Mouse (Mus musculus) gastrocnemius, postnatal 14 days (tissue): ENCODE data around the gene Ccl9. TPM values are rescaled to one million over a fixed set of nuclear protein-coding genes. Genes with fewer than 3 reads are reported as not detected.

Source experiments
- DNase-seq: peaks from one replicate; pipeline ENCODE4 v3.0.0; 2021; ENCODE audit warnings: mixed read lengths
- intact Hi-C: fragments of 180-260 bp; cut with DNase I; formaldehyde crosslinking; loops from one replicate; pipeline ENCODE4 v1.15.1; 2025; ENCODE audit warnings: low total_unique reads
- long read RNA-seq, 2 experiments: library from polyadenylated mRNA; stranded (forward); transcript quantifications; one replicate each; pipeline ENCODE4 v2.0.0; 2021
- total RNA-seq, 2 experiments: library from RNA; stranded (reverse); gene quantifications; 2 replicates each; pipeline ENCODE4 v1.2.3; 2021

Ccl9 gene
- 1 to 10 TPM; 4.1 to 5.9 TPM for total RNA-seq
- long read RNA-seq, experiment 1: 0 reads
- long read RNA-seq, experiment 2, partial matches to known transcripts: 0 of 1 reads
- long read RNA-seq, experiment 2, other reads (novel, unspliced or antisense): 0 of 1 reads

DNA sequence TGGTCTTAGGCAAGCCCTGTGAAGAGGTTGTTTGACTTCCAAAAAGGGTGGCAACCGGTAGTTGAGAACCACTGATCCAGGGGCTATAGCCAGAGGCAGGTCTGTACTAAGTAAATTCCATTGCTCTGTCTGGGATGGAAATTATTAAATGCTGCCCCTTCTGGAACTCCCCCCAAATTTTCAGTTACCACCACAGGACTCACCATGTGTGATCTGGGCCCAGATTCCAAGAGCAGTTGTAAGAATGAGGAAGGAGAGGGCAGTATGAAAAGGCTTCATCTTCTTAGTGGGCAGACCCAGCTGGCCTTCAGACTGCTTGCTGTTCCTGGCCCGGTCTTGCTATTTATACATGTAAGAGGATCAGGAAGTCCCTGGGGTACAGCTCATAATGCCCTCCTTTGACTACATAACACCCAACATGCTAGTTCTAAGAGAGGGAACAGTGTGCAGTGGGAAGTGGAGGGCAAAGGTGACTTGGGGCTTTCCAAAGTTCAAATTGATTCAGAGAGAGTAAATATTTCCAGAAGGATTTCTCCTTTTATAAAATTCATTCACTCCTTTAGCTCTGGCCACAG, at the start of gene Ccl9:
Gene Ccl9, minus strand, starts transcription at position 451 of the 575 bp plus-strand sequence.
- DNase-seq: no peak
- intact Hi-C loops: no loop called here

DNA sequence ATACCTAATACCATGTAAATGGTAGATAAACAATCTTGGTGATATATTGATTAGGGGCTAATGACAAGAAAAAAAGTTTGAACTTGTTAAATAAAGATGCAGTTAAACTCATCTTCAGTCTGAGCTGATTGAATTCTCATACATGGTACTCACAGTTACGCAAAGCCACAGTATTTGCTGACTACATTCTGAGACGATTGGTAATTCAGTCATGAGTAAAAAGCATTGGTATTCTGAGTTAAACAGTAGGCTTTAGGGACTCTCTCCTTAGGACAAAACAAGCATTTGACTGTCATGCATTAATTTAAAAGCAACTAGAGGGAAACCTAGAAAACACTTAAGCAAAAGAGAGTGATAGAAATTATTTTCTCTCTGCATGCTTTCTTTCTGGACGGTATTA, 45.1 kb upstream of the Ccl9 start:
- no peak for DNase-seq
- intact Hi-C loops: no loop called here

DNA sequence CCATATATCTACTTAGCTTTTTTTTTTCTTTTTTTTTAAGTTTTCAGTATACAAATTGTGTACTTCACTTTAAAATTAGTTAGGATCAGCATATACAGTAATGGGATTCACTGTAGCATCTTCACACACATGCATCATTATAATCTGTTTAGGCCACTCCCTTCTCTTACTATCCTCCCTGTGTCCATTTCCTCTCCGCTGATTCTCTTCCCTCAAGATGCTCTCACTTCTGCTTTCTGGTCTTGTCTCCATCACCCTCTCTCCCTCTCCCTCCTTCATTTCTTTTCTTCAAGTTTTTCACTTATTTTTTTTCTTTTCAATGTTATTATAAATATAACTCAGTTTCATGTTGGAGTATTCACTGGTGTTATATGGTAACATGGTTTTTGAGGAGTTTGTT, 40.6 kb upstream of the Ccl9 start:
- no peak for DNase-seq
- intact Hi-C loops: no loop called here

DNA sequence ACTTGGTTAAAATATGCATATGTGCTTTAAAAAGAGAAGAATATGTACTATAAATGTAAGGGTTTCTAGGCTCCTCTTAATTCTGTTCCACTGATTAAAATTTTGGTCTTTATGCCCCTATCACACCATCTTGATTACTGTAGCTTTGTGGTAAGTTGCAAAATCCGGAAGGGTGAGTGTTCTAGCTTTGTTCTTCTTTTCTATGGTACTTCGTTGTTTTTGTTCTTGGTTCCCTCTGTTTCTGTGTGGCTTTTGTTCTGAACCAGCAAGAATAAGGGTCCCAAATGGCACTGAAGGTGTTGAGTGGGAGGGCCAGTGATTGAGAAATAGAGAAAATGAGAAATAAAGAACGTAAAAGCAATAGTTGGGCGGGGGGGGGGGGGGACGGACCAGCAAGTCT, 39.8 kb upstream of the Ccl9 start:
- intact Hi-C loops: no loop called here
- DNase-seq: no peak

DNA sequence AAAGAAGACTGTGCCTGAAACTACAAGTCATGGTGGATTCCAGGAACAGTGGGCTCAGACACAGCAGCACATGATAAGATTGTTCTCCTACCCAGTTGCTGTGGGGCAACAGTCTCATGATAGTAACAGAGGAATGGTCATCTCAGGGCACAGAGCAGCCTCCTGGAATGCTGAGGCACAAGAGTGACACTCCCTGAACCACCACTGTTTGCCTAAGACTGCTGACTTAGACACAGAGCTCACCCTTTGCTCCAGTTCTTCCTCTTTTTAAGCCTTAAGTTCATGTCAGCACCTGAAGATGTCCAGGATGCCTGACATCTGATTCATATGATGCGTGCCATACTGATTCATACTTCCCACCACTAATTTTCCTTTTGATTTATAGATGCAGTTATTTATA, 38.1 kb upstream of the Ccl9 start:
- intact Hi-C loops: no loop called here

DNA sequence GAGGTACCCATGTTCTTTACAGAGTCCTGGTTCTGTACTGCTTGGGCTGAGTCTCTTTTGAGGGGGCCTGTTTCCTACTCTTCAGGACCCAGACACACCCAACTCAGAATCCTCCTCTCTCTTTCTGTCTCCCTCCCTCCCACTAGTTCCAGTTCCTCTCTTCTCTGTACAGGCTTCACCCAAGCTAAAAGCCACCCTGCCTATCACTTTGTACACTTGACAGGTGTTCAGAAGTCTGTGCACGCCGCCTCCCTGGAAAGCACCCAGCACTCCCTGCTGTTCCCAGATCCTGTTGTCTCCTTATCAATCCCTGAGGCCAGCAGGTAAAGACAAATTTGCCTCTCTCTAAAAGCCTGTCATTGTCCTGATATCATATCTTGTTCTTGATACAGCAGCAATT, 32.5 kb upstream of the Ccl9 start:
- no peak for DNase-seq
- intact Hi-C loops: no loop called here

More for the DNA sequence above, 38.1 kb upstream of the Ccl9 start:
- DNase-seq: no peak

DNA sequence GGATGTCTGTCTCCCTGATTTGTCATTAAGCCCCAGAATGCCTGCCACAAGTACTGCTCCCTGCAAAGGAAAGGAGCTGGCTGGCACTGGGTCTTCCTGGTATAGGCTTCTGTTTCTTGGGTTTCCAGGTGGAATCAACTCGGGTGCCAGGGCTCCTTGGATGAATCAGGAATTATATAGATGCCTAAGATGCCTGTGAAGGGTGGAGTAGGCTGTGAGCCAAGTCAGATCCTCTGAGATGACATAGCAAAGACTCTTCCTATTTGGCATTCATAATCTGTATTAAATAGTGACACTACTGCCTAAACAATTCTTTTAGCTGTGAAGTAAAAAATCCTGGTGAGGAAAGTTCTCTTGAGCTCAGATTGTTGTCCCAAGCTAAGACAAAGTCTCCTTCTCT, 28.0 kb upstream of the Ccl9 start:
- DNase-seq: no peak
- intact Hi-C loops: no loop called here

DNA sequence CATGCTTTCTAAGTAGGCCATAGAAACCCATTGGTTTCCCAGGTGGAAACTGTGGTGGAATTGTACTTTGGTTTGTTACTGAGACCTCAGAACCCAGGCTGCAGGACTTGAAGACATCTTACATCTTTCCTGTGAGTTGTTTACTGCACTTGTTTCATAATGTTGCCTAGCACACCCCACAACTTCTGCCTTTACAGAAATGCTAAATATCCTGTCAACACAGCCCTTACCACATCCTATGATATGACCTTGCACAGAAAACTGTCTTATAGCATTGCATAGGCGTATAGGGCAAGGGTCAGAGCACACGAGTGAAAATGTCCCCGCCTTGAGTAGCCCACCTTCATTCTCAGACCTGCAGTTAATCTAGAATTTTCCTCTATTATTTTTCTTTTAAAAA, 27.1 kb upstream of the Ccl9 start:
- intact Hi-C loops: no loop called here

DNA sequence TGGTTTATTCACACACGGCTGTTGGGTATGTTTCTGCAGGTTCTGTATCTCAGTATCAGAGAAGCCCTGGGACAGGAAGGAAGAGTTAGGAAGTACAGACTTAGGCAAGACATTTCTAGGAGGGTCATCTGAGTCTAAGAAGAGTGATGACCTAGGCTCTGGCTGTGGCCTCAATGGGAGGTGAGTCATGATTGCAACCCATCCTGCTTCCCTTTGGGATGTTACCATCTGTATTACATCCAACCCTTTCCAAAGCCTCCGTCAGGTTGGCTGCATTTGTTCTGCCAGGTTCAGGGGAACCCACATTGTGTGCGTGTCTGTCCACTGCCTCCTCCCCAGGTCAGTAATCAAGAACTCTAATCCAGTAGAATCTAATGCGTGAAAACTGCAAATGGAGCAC, 26.3 kb upstream of the Ccl9 start:
- DNase-seq: no peak
- intact Hi-C loops: no loop called here

More for the DNA sequence above, 27.1 kb upstream of the Ccl9 start:
- no peak for DNase-seq

DNA sequence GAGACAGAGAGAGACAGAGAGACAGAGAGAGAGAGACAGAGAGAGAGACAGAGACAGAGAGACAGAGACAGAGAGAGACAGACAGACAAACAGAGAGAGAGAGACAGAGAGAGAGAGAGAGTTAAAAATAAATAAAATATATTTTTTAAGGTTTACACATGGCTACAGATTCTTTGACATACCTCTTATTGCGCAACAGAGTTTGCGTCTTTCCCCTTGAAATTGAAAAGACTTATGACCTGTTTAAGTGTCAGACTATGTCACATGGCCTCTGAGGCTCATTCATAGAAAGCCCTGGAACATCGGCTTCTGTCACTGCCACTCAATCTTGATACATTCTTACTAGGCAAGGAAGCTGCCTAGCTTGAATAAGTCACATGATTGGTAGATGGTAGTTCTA, 25.0 kb upstream of the Ccl9 start:
- intact Hi-C loops: no loop called here
- DNase-seq: no peak

DNA sequence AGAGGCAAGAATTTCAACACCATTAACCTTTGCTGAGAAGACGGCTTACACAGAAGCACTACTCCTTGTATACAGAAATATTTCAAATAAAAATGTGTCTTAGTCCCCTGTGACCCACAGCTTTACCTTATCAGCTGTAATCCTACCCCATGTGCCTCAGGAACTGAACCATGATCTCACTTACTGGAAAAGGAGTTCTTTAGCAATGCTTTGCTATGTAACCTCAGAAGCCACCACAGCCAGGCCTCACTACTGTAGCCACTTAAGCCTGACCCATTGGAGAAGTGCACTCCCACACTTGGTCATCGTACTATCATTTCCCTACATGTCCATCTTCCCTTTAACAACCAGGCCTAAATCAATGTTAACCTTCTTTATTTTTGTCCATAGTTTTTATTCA, 22.1 kb upstream of the Ccl9 start:
- intact Hi-C loops: no loop called here
- no peak for DNase-seq

DNA sequence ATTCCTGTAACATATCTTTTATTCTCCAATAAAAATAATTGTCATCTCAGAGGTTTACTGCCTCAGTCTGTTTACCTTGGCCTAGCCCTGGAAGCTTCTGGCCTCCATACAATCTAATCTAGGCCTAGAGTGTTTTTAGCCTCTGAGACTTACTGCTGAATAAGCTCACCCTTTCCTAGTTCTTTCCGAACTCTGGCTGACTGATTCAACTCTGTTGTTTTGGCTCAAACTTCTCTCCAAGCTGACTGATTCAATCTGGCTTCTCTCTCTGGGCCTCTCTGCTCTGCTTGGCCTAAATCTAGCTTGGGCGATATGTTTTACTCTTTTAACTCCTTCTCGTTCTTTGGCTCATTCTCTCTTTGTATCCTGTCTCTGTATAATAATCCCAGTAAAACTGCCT, 20.6 kb upstream of the Ccl9 start:
- intact Hi-C loops: no loop called here

DNA sequence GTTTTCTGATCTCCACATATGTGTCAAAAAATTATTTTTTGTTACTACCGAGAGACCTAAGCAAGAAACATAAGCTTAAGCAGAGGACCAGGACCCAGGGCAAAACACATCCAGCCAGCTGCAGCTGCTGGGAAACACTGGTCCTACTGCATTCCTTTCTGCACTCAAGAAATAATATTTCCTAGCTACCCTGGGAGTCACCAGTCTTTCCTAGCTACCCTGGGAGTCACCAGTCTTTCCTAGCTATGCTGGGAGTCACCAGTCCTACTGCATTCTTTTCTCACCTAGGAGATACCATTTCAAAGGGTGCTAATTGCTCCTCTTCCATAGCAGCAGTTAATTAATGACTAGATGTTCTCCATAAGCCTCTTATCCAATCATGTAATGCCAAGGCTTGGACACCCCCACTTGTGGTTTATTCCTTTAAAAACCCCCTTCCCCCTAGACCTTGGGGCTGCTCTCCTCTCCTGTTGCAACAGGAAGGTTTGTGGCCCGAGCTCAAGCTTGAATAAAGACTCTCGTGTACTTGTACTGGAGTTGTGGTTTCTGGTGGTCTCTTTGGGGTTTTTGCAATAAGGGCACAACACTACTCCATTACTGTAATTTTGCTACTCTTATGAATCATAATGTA, 19.9 kb upstream of the Ccl9 start:
- no peak for DNase-seq
- intact Hi-C loops: no loop called here

More for the DNA sequence above, 20.6 kb upstream of the Ccl9 start:
- DNase-seq: no peak

DNA sequence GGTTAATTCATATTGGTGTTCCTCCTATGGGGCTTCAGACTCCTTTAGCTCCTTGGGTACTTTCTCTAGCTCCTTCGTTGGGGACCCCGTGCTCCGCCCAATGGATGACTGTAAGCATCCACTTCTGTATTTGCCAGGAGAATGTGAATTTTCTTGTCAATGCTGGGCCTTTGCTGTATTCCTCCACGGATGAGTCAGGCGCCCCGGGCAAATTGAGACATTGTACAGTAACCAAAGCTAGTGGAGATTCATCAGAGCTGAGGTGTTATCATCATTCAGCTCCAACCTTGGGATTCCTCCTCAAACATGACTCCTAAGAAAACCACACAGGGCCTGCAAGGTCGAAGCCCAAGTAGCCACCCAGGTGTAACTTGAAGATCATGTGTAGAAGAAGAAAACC, 19.4 kb upstream of the Ccl9 start:
- DNase-seq: no peak
- intact Hi-C loops: no loop called here

DNA sequence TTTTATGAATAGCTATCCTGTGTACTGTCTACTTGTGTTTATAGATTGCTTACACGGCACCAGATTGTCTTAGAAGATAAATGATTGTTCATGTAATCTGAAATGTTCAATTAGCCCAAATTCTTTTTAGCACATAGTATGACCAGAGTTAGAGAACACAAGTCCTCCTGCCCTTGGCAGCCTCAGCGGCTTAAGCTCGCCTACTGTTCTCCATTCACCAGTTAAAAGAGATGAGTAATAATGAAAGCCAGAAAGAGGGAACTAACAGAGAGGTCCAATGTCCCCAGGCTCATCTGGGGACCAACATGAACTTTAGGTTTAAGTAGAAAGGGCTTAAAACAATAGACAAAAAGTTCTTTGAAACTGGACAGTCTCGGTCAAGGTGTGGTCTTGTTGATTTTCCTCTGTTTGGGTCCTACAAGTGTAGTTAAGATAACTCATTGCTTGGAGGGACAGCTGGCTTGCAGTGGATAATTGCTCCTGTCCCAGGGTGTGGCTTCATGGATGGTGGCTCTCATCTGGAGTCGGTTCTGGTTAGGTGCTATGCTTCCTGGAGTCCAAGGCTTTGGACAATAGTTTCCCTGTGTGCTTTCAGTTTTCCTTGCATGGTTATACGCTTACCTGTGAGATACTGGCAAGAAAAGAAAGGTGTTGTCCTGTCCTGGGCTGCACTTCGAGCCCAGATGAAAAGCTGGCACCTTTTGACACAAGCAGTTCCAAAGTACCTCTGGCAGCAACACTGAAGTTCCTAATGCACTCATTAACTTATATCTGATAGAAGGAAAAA, 17.4 kb upstream of the Ccl9 start:
- intact Hi-C loops: no loop called here
- no peak for DNase-seq

DNA sequence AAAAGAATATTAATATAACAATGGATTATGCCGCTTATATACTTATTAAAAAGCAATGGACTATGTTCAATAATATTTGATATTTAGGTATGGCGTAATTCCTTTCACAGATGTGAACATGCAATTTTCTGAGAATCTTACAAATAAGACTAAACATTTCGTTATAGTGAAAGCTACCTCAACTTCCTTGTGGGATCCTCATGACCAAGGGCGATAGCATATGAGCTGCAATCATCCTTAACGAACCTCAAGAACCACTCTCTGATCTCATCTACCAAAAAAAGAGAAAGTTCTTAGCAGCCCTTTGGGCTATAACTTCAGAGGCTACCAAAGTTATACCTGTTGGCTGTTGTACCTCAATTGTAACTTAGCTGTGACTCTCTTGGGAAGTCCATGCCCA, 15.0 kb upstream of the Ccl9 start:
- intact Hi-C loops: no loop called here
- no peak for DNase-seq

DNA sequence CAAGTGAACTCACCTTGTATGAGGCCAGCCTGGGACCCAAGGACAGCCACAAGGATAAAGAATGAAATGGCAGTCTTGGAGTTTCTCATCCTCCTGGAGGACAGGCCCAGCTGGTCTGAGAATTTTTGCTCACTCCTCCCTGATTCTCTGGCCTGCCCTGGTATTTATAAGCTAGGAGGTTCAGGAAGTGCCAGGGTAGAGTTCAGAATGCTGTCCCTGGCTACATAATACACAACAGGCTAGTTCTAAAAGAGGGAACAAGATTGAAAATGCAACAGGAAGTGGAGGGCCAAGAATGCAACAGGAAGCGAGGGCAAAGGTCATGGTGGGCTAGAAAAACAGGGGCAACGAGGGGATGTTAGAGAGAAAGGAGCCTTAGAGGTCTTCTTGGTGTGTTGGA, 14.4 kb upstream of the Ccl9 start, which contains the start of gene Ccl6:
Gene Ccl6, minus strand, starts transcription at position 235 of the 400 bp plus-strand sequence.
- no peak for DNase-seq
- intact Hi-C loops: no loop called here

DNA sequence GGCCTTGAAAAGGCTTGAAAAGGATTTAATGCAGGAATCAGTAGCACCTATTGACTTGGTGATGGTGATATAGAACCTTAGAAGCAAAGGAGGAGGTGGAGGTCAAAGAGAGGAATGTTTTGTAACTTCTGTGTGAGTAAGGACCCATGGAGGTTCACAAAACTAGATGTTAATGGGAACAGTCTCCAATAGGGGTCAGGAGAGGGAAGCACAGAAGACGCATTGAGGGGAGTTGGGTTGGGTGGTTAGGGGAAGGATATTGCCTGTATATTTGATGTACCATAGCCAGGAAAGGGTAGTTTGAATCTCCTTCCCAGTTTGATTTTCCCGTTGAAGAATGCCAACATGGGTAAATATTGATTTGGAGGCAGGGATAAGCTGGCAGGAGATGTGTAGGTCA, 5.8 kb upstream of the Ccl9 start:
- DNase-seq: no peak
- intact Hi-C loops: no loop called here

DNA sequence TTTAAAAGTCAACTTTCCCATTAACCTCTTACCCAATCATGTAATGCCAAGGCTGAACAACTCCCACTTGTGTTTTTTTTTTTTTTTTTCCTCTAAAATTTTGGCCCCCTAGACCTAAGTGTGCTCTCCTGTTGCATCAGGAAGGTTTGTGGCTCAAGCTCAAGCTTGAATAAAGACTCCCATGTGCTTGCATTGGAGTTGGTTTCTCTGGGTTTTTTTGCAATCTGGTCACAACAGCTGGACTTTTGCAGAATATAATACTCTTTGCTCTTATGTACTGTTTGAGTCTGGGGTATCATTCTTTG, 5.0 kb upstream of the Ccl9 start:
- no peak for DNase-seq
- intact Hi-C loops: no loop called here

DNA sequence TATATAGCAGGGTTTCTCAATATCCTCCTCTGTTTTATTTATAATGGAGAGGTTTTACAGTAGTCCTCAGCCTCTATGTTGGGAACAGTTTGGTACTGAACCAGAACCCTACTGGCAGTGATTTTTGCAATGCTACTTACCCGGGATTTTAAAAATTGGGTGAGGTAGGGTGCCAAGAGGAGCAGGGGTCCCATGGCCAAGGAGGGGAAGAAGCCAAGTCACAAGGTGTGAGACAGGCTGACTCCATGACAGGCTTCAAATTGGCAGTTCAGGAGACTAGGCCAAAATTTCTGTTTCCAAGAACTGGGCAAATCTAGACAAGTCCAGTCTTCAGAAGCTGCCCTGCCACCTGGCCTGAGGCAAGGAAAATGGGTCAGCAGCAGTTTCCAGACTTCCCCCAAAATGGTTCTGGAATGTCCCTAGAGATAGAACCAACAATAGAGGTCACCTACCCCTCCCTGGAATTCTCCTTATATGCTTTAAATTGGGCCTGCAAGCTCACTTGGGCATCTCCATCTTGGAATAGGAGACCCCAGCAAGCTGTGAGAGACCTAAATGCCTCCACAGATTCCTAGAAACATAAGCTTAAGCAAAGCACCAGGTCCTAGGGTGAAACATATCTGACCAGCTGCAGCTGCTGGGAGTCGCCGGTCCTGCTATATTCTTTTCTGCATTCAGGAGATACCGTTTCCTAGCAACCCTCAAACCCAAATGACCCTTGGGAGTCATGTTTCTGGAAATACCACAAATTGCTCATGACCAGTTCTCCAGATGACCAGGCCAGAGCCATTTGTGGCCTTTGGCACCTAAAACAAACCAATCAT, 4.4 kb upstream of the Ccl9 start:
- no peak for DNase-seq
- intact Hi-C loops: no loop called here
